11 mouse cellular contexts compared by ENCODE assay signal in genomic region chr14:103779276-103779675, GRCm38 (mm10).
DNase-seq lines count a peak whose midpoint lies in the region; ATAC-seq and TF ChIP-seq lines count a peak whose summit lies in the region.
"Had no signal": no experiment of that assay in that cellular context is flagged by ENCODE, and none has a peak within 500 bp of the region (broad histone marks: within the 10 kb centered on the region; RNA-seq: fewer than 3 reads in every experiment).

No protein-coding gene starts in this region.

- H3K4me2 ChIP-seq in embryonic facial prominence, embryonic 14.5 days (ENCODE audit: low read depth, low read length), result peak overlapping the region; percentile 57
- H3K4me2 ChIP-seq in hindbrain, embryonic 12.5 days (replicated peaks), result peak overlapping the region; percentile 52
- peak overlapping the region; percentile 66 for H3K4me2 ChIP-seq in midbrain, embryonic 16.5 days (ENCODE audit: low read length)

- no peak for TF ChIP-seq POLR2A in cortical plate, adult 2 months (IDR thresholded peaks at IDR 0.05; ENCODE audit: extremely low read depth, insufficient read depth, low read length)

- no peaks in the 10 kb centered on the region for H3K36me3 ChIP-seq in embryonic facial prominence, embryonic 14.5 days (ENCODE audit: control insufficient read depth, insufficient read depth, low read length)
- no peaks in the 10 kb centered on the region for H3K36me3 ChIP-seq in hindbrain, embryonic 12.5 days
- H3K36me3 ChIP-seq in midbrain, embryonic 16.5 days (ENCODE audit: control insufficient read depth, insufficient read depth, low read length), result no peaks in the 10 kb centered on the region

- no peaks in the 10 kb centered on the region for H3K27me3 ChIP-seq in embryonic facial prominence, embryonic 14.5 days (replicated peaks; ENCODE audit: control insufficient read depth, insufficient read depth, low read length)
- no peaks in the 10 kb centered on the region for H3K27me3 ChIP-seq in hindbrain, embryonic 12.5 days
- H3K27me3 ChIP-seq in midbrain, embryonic 16.5 days (ENCODE audit: control insufficient read depth, insufficient read depth, low read depth, low read length), result no peaks in the 10 kb centered on the region

- H3K4me3 ChIP-seq in cortical plate, adult 2 months (ENCODE audit: insufficient read depth, low read length), result peak overlapping the region; percentile 14
- no peak overlapping the region for H3K4me3 ChIP-seq in embryonic facial prominence, embryonic 14.5 days (ENCODE audit: low read depth, low read length)
- no peak overlapping the region for H3K4me3 ChIP-seq in hindbrain, embryonic 12.5 days
- H3K4me3 ChIP-seq in midbrain, embryonic 16.5 days (ENCODE audit: low read depth, low read length), result no peak overlapping the region

- H3K9me3 ChIP-seq in embryonic facial prominence, embryonic 14.5 days (ENCODE audit: control insufficient read depth, low read length), result no peaks in the 10 kb centered on the region
- no peaks in the 10 kb centered on the region for H3K9me3 ChIP-seq in hindbrain, embryonic 12.5 days (replicated peaks)
- H3K9me3 ChIP-seq in midbrain, embryonic 16.5 days (replicated peaks; ENCODE audit: control insufficient read depth, low read length, poor library complexity, severe bottlenecking), result no peaks in the 10 kb centered on the region

- WGBS in embryonic facial prominence, embryonic 14.5 days, result 73% methylated on average over 6 of the region's 6 CpGs
- WGBS in hindbrain, embryonic 12.5 days, result 66% methylated on average over 6 of the region's 6 CpGs
- WGBS in midbrain, embryonic 16.5 days, result 54% methylated on average over 6 of the region's 6 CpGs

- TF ChIP-seq CTCF in cortical plate, adult 2 months (IDR thresholded peaks at IDR 0.05; ENCODE audit: extremely low read depth, insufficient read depth, low read length), result no peak

- H3K9ac ChIP-seq in embryonic facial prominence, embryonic 14.5 days (ENCODE audit: low read depth, low read length), result no peak overlapping the region
- 0 out of 2 replicates have a peak overlapping the region, but pooled peaks have one; percentile 23 for H3K9ac ChIP-seq in hindbrain, embryonic 12.5 days
- H3K9ac ChIP-seq in midbrain, embryonic 16.5 days (ENCODE audit: low read depth, low read length), result no peak overlapping the region

- H3K4me1 ChIP-seq in cortical plate, adult 2 months (ENCODE audit: control insufficient read depth, insufficient read depth, low read length), result peaks cover 1% of the 10 kb centered on the region; the same call in 1 of the 2 replicates
- H3K4me1 ChIP-seq in embryonic facial prominence, embryonic 14.5 days (ENCODE audit: control insufficient read depth, insufficient read depth, low read length), result peaks cover 7% of the 10 kb centered on the region; the same call in 1 of the 2 replicates
- H3K4me1 ChIP-seq in hindbrain, embryonic 12.5 days, result peaks cover 24% of the 10 kb centered on the region; the same call in 1 of the 2 replicates
- peaks cover 18% of the 10 kb centered on the region for H3K4me1 ChIP-seq in midbrain, embryonic 16.5 days (ENCODE audit: control insufficient read depth, insufficient read depth, low read length)

- peak overlapping the region; percentile 35 for H3K27ac ChIP-seq in cortical plate, adult 2 months (ENCODE audit: insufficient read depth, low read length)
- H3K27ac ChIP-seq in embryonic facial prominence, embryonic 14.5 days (replicated peaks; ENCODE audit: low read depth, low read length), result peak overlapping the region; percentile 28; the same call in 1 of the 2 replicates
- H3K27ac ChIP-seq in hindbrain, embryonic 12.5 days, result peak overlapping the region; percentile 88
- H3K27ac ChIP-seq in midbrain, embryonic 16.5 days (ENCODE audit: low read length), result peak overlapping the region; percentile 76

- DNase-seq in embryonic facial prominence, embryonic 14.5 days (ENCODE audit: low spot score), result no peak
- DNase-seq in kidney, adult 8-10 months, result no peak
- DNase-seq in adrenal gland, postnatal 36 days, result no peak
- no peak for DNase-seq in urinary bladder, postnatal 36 days (ENCODE audit: low spot score in 2 of 2)
- DNase-seq in thymus, postnatal 25 days, result no peak
- DNase-seq: adrenal gland, postnatal 14 days; right cerebral cortex, adult 18-20 months had no signal

- ATAC-seq in embryonic facial prominence, embryonic 14.5 days (ENCODE audit: low read depth), result no peak
- ATAC-seq in hindbrain, embryonic 12.5 days (ENCODE audit: low FRiP score), result no peak
- ATAC-seq in midbrain, embryonic 16.5 days, result no peak
- ATAC-seq: Patski had no signal

Comparison
In these comparisons a context has a peak if more than half of its experiments do, and no peak if none do; other contexts are left out.
1. H3K27ac ChIP-seq: peak in every context shown above with its lines; median percentile 88 in hindbrain, embryonic 12.5 days; 76 in midbrain, embryonic 16.5 days; 35 in cortical plate, adult 2 months; 28 in embryonic facial prominence, embryonic 14.5 days.